Mouse (Mus musculus) adrenal gland, postnatal 25 days (tissue): Measurements from ENCODE around the gene Prelid1. TPM values are rescaled to one million over a fixed set of nuclear protein-coding genes. Genes with fewer than 3 reads are reported as not detected.

Source experiments
- DNase-seq: peaks from one replicate; pipeline ENCODE4 v3.0.0; 2021; ENCODE audit warnings: mixed read lengths
- total RNA-seq: library from RNA; stranded (reverse); gene quantifications from 2 replicates; pipeline ENCODE4 v1.2.3, GENCODE M21; 2021

Prelid1 gene
- total RNA-seq, 1 experiment from 2014 or later, result 153 TPM

- DNase-seq, result no peak
These were observed 12.0 kb downstream of the Prelid1 start for GRCm38 (mm10) chr13:55332331-55332730.

GRCm38 (mm10) chr13:55335701-55336100, 15.4 kb downstream of the Prelid1 start:
- no peak for DNase-seq

GRCm38 (mm10) chr13:55337341-55337975, 17.2 kb downstream of the Prelid1 start:
- no peak for DNase-seq

- no peak for DNase-seq
These were observed 18.1 kb downstream of the Prelid1 start for GRCm38 (mm10) chr13:55338131-55339054.

GRCm38 (mm10) chr13:55339259-55339658, 19.0 kb downstream of the Prelid1 start:
- DNase-seq, result no peak

GRCm38 (mm10) chr13:55342469-55342868, 22.2 kb downstream of the Prelid1 start:
- DNase-seq, result no peak

GRCm38 (mm10) chr13:55344286-55344685, 24.0 kb downstream of the Prelid1 start:
- DNase-seq, result no peak

DNA sequence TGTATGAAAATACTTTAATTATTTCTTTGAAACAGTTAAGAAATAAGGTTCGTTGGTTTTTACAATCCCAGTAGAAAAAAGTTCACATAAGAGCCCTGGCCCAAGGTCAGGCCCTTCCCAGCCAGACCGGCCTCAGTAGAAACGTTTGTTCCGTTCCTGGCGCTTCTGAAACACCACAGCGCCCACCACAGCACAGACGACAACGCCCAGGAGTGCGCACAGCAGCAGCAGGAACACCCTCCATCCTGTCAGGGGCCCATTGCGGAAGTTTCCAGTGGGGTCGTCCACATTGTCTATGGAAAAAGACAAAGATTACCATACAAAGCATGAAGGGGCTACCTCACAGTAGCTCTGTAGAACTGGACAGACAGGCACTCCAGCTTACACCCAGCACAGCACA, 26.4 kb downstream of the Prelid1 start:
- no peak for DNase-seq

DNA sequence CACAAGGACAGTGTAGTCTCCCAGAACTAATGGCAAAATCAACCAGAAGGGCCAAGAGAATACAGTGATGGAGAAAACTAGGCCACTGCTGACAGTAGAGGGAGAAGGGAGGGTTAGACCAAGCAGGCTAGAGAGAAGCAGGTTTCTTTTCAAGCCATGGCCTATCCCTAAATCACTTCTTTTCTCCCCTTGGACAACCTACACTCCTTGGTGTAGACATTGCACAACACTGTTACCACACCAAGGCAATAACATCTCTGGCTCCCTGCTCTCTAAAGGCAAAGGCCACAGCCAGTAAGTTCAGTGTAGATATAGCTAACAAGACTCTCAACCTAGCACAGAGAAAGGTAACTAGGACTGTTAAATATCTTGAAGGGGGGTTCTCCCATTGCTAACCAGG, 40.8 kb downstream of the Prelid1 start:
- DNase-seq, result no peak

GRCm38 (mm10) chr13:55361974-55362452, 41.7 kb downstream of the Prelid1 start:
- no peak for DNase-seq

DNA sequence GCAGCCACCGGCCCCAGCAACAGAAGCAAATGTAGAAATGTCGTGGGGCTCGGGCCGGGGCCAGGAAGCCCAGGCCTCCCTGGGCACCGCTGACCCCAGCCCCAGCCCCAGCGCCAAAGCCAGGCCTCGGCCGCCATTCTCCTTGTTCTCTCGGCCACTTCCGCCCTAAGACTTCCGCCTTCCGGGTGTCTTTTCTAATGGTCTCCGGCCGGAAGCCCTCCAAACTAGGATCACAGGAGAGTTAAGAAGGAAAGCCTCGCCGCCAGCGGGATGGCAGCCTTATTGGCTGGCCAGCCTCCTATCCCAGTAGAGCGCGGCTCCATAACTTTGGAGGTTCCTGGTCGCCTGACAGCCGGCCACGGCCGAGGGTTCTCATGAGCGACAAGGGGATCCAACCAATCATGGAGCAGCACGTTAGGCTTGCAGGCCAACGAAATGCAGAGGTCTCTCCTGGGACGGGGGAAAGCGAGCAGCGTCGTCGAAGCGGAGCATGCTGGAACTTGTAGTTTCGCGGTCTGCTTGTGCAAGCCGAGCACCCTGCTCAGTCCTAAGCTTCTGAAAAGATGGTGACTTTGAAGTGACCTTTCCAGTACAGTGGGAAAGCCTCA, 42.3 kb downstream of the Prelid1 start, which contains the start of gene Lman2:
Lman2 (minus strand) TSS at position 331 of the 608 bp plus-strand sequence.
- DNase-seq, result peak; percentile 91

DNA sequence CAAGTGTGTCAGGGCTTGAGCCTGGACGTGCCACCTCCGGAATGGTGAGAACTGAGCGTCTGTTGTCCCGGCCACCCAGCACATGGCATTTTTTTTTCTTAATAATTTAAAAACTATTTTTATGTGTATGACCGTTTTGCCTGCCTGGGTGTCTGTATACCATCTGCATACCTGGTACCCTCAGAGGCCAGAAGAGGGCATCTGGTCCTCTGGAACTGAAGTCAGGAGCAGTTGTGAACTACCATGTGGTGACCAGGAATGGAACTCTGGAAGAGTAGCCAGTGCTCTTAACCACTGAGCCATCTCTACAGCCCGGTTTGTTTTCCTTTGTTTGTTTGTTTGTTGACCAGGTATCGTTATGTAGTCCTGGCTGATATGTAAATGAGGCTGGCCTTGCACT, 48.1 kb downstream of the Prelid1 start:
- no peak for DNase-seq

- no peak for DNase-seq
These were observed 49.3 kb downstream of the Prelid1 start, which contains the start of gene Rgs14 for GRCm38 (mm10) chr13:55369531-55370114. TSS of gene Rgs14 (plus strand) at chr13:55369732.

DNA sequence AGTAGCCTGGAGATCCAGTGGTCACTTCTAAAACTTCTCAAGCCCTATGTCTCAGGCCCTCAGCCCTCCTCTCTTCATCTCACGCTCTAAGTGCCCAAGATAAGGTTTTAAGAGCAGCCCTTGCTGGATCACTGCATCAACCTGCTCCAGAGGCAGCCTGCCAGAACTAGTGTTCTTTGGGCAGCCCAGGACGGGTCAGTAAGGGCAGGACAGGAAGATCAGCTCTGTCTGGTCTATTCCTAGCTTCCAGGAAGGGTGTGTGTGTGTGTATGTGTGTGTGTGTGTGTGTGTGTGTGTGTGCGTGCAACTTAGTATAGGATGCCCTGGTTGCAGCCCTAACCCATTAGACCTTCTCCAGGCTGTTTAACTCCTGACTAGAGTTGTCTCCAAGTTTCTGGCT, 49.9 kb downstream of the Prelid1 start:
- no peak for DNase-seq

DNA sequence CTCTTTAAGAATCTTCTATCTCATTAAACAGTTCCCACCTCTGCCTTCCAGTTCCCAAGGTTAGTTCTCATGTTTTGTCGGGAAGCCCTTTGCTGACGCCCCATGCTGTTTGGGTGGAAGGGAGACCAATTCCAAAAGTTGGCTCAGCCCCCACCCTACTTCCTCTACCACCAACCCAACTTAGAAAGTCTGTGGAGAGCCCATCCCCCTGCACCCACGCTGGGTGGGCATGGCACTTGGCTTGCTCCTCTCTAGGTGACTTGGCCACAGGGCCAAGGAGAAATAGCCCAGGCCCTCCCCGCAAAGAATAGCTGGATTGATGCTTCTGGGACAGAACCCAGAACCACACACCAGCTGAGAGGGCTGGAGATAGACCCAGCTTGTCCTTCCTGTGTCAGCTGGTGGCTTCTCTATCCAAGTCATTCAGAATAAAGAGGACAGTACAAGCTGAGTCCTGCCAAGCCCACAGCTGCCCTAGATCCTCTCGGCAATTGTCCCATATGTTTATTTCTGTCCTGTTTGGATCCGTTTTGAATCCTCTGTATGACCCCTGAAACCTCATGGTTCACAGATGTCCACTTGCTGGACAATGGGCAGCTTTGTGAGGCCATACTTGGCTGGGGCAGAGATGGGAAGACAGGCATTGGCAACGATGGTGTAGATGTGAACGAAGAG, 50.8 kb downstream of the Prelid1 start:
- DNase-seq, result no peak

- DNase-seq, result no peak
These were observed 51.4 kb downstream of the Prelid1 start for GRCm38 (mm10) chr13:55371740-55372139.

- DNase-seq, result no peak
These were observed 54.1 kb downstream of the Prelid1 start for GRCm38 (mm10) chr13:55374206-55374924.
